14 mouse cellular contexts compared by ENCODE assay signal in the genomic region with DNA sequence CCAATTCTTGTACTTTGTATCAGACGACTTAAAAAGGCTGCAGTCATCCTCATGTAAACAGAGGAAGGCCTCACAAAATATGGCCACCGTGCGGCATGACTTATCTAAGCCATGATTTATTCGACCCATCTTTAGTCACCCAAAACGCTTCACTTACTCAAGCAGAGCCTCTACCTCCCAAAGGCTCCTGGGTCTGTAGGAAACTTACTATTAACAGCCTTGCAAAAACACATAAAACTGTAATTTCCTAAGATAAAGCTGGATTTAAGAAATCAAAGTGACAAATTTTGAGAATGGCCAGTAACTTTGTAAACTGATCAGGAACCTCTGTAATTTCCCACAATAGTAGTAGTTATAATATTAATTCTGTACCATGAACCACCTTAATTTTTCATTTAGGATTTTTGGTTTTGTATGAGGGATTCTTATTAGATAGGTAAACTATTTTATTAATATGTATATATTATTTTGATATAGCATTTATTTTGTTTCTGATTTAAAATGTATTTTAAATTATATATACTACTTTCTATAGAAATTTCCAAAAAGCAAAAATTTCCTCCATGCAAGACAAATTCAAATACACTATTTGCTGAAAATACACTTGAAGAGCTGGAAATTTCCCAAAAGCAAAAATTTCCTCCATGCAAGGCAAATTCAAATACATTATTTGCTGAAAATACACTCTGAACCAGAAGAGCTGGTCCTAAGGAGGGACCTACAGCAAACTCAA.
A peak's percentile ranks its signal among the peaks of the same experiment; 100 is the strongest.
DNase-seq lines count a peak whose midpoint lies in the region; ATAC-seq and TF ChIP-seq lines count a peak whose summit lies in the region.
"Had no signal": no experiment of that assay in that cellular context is flagged by ENCODE, and none has a peak within 500 bp of the region (broad histone marks: within the 10 kb centered on the region; RNA-seq: fewer than 3 reads in every experiment).

No protein-coding gene starts in this region.

- 39% methylated on average over 5 of the region's 5 CpGs for WGBS in hindbrain, embryonic 13.5 days
- 32% methylated on average over 5 of the region's 5 CpGs for WGBS in neural tube, embryonic 14.5 days

- H3K4me3 ChIP-seq in left cerebral cortex, adult 2 months, result peak overlapping the region; percentile 21
- H3K4me3 ChIP-seq in bone marrow macrophage, adult 2 months (ENCODE audit: insufficient read depth, low read length), result peak overlapping the region; percentile 41
- H3K4me3 ChIP-seq in hindbrain, embryonic 13.5 days, result peak overlapping the region; percentile 24
- H3K4me3 ChIP-seq in neural tube, embryonic 14.5 days (ENCODE audit: low read depth, low read length), result 0 out of 2 replicates have a peak overlapping the region, but pooled peaks have one; percentile 10
- H3K4me3 ChIP-seq: embryonic facial prominence, embryonic 15.5 days; heart, embryonic 10.5 days; limb, embryonic 15.5 days had no signal

- H3K27me3 ChIP-seq in hindbrain, embryonic 13.5 days, result no peaks in the 10 kb centered on the region
- H3K27me3 ChIP-seq in neural tube, embryonic 14.5 days (ENCODE audit: control insufficient read depth, insufficient read depth, low read length), result no peaks in the 10 kb centered on the region
- H3K27me3 ChIP-seq: embryonic facial prominence, embryonic 15.5 days; limb, embryonic 15.5 days had no signal

- H3K27ac ChIP-seq in left cerebral cortex, adult 2 months, result peak overlapping the region; percentile 78
- no peak overlapping the region for H3K27ac ChIP-seq in bone marrow macrophage, adult 2 months (ENCODE audit: insufficient read depth, low read depth, low read length)
- peak overlapping the region; percentile 86 for H3K27ac ChIP-seq in hindbrain, embryonic 13.5 days
- peak overlapping the region; percentile 8; the same call in 1 of the 2 replicates for H3K27ac ChIP-seq in neural tube, embryonic 14.5 days (ENCODE audit: low read depth, low read length)
- H3K27ac ChIP-seq: embryonic facial prominence, embryonic 15.5 days; heart, embryonic 10.5 days; kidney, postnatal 0 days; limb, embryonic 15.5 days had no signal

- no peak for DNase-seq in left cerebral cortex, adult 2 months (ENCODE audit: extremely low spot score in 1 of 2, low spot score in 2 of 2)
- DNase-seq in left cerebral cortex, postnatal 14 days (ENCODE audit: low spot score in 2 of 2), result no peak
- DNase-seq in c-Kit-positive CD71-positive TER-119-positive erythroid progenitor cells, embryonic 14.5 days (ENCODE audit: low spot score), result no peak
- no peak for DNase-seq in layer of hippocampus, postnatal 10 days (ENCODE audit: low spot score in 2 of 2)
- no peak for DNase-seq in cerebellum, adult 11 months
- DNase-seq: cerebellum, postnatal 36 days; lung, postnatal 14 days had no signal

- ATAC-seq in hindbrain, embryonic 13.5 days (ENCODE audit: low FRiP score), result no peak
- ATAC-seq in neural tube, embryonic 14.5 days (ENCODE audit: low read depth), result no peak

- H3K4me1 ChIP-seq in bone marrow macrophage, adult 2 months (ENCODE audit: control insufficient read depth, insufficient read depth, low read length), result peaks cover 8% of the 10 kb centered on the region
- H3K4me1 ChIP-seq in hindbrain, embryonic 13.5 days (replicated peaks), result peaks cover 28% of the 10 kb centered on the region
- peaks cover 15% of the 10 kb centered on the region for H3K4me1 ChIP-seq in neural tube, embryonic 14.5 days (ENCODE audit: control insufficient read depth, insufficient read depth, low read length)
- H3K4me1 ChIP-seq: embryonic facial prominence, embryonic 15.5 days; limb, embryonic 15.5 days had no signal

- intact Hi-C loops in left cerebral cortex, adult 2 months (cut with DNase I), result no loop called here
- intact Hi-C loops in left cerebral cortex, postnatal 14 days (cut with DNase I), result loop anchor here (5.0 kb wide), 1 partner anchor 63 kb away; no protein-coding TSS in a partner anchor

- TF ChIP-seq POLR2A in bone marrow macrophage, adult 2 months (IDR thresholded peaks at IDR 0.05; ENCODE audit: borderline replicate concordance, low read depth, low read length), result no peak

- no peaks in the 10 kb centered on the region for H3K36me3 ChIP-seq in hindbrain, embryonic 13.5 days
- H3K36me3 ChIP-seq in neural tube, embryonic 14.5 days (ENCODE audit: control insufficient read depth, insufficient read depth, low read length), result no peaks in the 10 kb centered on the region
- H3K36me3 ChIP-seq: embryonic facial prominence, embryonic 15.5 days; heart, embryonic 10.5 days; limb, embryonic 15.5 days had no signal

- H3K9ac ChIP-seq in hindbrain, embryonic 13.5 days, result peak overlapping the region; percentile 46; the same call in 1 of the 2 replicates
- no peak overlapping the region for H3K9ac ChIP-seq in neural tube, embryonic 14.5 days (replicated peaks; ENCODE audit: low read depth, low read length)
- H3K9ac ChIP-seq: embryonic facial prominence, embryonic 15.5 days; limb, embryonic 15.5 days had no signal

- TF ChIP-seq CTCF in left cerebral cortex, adult 2 months (IDR thresholded peaks at IDR 0.05), result no peak
- TF ChIP-seq CTCF in bone marrow macrophage, adult 2 months (IDR thresholded peaks at IDR 0.05; ENCODE audit: low read depth, low read length), result no peak

- peak overlapping the region; percentile 49 for H3K4me2 ChIP-seq in hindbrain, embryonic 13.5 days
- peak overlapping the region; percentile 11; the same call in 1 of the 2 replicates for H3K4me2 ChIP-seq in neural tube, embryonic 14.5 days (ENCODE audit: low read depth, low read length)
- H3K4me2 ChIP-seq: embryonic facial prominence, embryonic 15.5 days; limb, embryonic 15.5 days had no signal

- H3K9me3 ChIP-seq in hindbrain, embryonic 13.5 days, result no peaks in the 10 kb centered on the region
- no peaks in the 10 kb centered on the region for H3K9me3 ChIP-seq in neural tube, embryonic 14.5 days (ENCODE audit: control insufficient read depth, low read length)
- H3K9me3 ChIP-seq: embryonic facial prominence, embryonic 15.5 days; heart, embryonic 10.5 days; limb, embryonic 15.5 days had no signal
